8 mouse cellular contexts compared by ENCODE assay signal in genomic region chr15:12204319-12205159, GRCm38 (mm10). TPM values are rescaled to one million over a fixed set of nuclear protein-coding genes. Genes with fewer than 3 reads are reported as not detected.
DNase-seq lines count a peak whose midpoint lies in the region; ATAC-seq and TF ChIP-seq lines count a peak whose summit lies in the region.

Gene Mtmr12, plus strand, starts transcription at chr15:12205028.

- peaks cover 42% of the 10 kb centered on the region for H3K79me2 ChIP-seq in MEL (ENCODE audit: control insufficient read depth, insufficient read depth, low read length, poor library complexity)

- H3K9ac ChIP-seq in MEL (ENCODE audit: control insufficient read depth, low read depth, low read length, poor library complexity, severe bottlenecking), result peak within 1 kb of the TSS; percentile 91
- H3K9ac ChIP-seq in forebrain, postnatal 0 days, result peak within 1 kb of the TSS; percentile 92
- H3K9ac ChIP-seq in lung, embryonic 15.5 days, result peak within 1 kb of the TSS; percentile 94

- TF ChIP-seq CTCF in MEL (IDR thresholded peaks at IDR 0.05 in 2 of 3, conservative IDR thresholded peaks at IDR 0.05 in 1 of 3; ENCODE audit: control insufficient read depth in 1 of 3, insufficient read depth in 1 of 3, low read depth in 2 of 3, low read length in 3 of 3, poor library complexity in 1 of 3, severe bottlenecking in 1 of 3), result no peak
- no peak for TF ChIP-seq CTCF in cerebellum, adult 2 months (IDR thresholded peaks at IDR 0.05; ENCODE audit: borderline replicate concordance, insufficient read depth, low read depth, low read length)
- peak; percentile 35 for TF ChIP-seq CTCF in forebrain, postnatal 0 days (IDR thresholded peaks at IDR 0.05; ENCODE audit: low read depth)

- peak; percentile 42 to 60; a peak in 3 of 4 replicates for TF ChIP-seq EP300 in MEL (IDR thresholded peaks at IDR 0.05; ENCODE audit: low read depth in 1 of 2, low read length in 2 of 2)

- peak; percentile 98 for ATAC-seq in forebrain, postnatal 0 days
- ATAC-seq in lung, embryonic 15.5 days (ENCODE audit: borderline replicate concordance, extremely low read depth, low FRiP score, low TSS enrichment), result peak; percentile 99

- peak; percentile 87 to 96; a peak in 3 of 4 replicates for TF ChIP-seq POLR2A in MEL (IDR thresholded peaks at IDR 0.05; ENCODE audit: control insufficient read depth in 1 of 2, insufficient read depth in 1 of 2, low read depth in 1 of 2, low read length in 2 of 2, poor library complexity in 1 of 2)
- TF ChIP-seq POLR2A in cerebellum, adult 2 months (IDR thresholded peaks at IDR 0.05; ENCODE audit: borderline replicate concordance, insufficient read depth, low read length), result peak; percentile 60; the same call in 1 of the 2 replicates

- H3K36me3 ChIP-seq in MEL (ENCODE audit: control insufficient read depth in 1 of 2, insufficient read depth in 2 of 2, low read length in 2 of 2), result peaks cover 0 to 19% of the 10 kb centered on the region in 2 experiments; a peak in 3 of 4 replicates
- no peaks in the 10 kb centered on the region for H3K36me3 ChIP-seq in forebrain, postnatal 0 days (ENCODE audit: insufficient read depth)
- no peaks in the 10 kb centered on the region for H3K36me3 ChIP-seq in lung, embryonic 15.5 days

- H3K4me1 ChIP-seq in MEL (ENCODE audit: control insufficient read depth in 1 of 2, insufficient read depth in 2 of 2, low read length in 2 of 2), result peaks cover 10 to 20% of the 10 kb centered on the region in 2 experiments; a peak in 3 of 4 replicates
- peaks cover 18% of the 10 kb centered on the region for H3K4me1 ChIP-seq in cerebellum, adult 2 months (ENCODE audit: control insufficient read depth, insufficient read depth, low read length)
- H3K4me1 ChIP-seq in forebrain, postnatal 0 days (ENCODE audit: insufficient read depth), result peaks cover 11% of the 10 kb centered on the region; the same call in 1 of the 2 replicates
- peaks cover 33% of the 10 kb centered on the region for H3K4me1 ChIP-seq in lung, embryonic 15.5 days

- WGBS in cerebellum, adult 2 months, result under 1% methylated on average over 57 of the region's 58 CpGs
- WGBS in forebrain, postnatal 0 days, result under 1% methylated on average over 50 of the region's 58 CpGs
- WGBS in lung, embryonic 15.5 days, result under 1% methylated on average over 52 of the region's 58 CpGs

- no peaks in the 10 kb centered on the region for H3K9me3 ChIP-seq in MEL (replicated peaks; ENCODE audit: insufficient read depth, low read length)
- no peaks in the 10 kb centered on the region for H3K9me3 ChIP-seq in forebrain, postnatal 0 days (ENCODE audit: low read length)
- no peaks in the 10 kb centered on the region for H3K9me3 ChIP-seq in lung, embryonic 15.5 days

- peak within 1 kb of the TSS; percentile 90 to 100 for H3K4me3 ChIP-seq in MEL (ENCODE audit: control insufficient read depth in 1 of 2, insufficient read depth in 1 of 2, low read depth in 2 of 2, low read length in 2 of 2)
- H3K4me3 ChIP-seq in cerebellum, adult 2 months (replicated peaks; ENCODE audit: insufficient read depth, low read depth, low read length), result peak within 1 kb of the TSS; percentile 72
- H3K4me3 ChIP-seq in forebrain, postnatal 0 days (ENCODE audit: low read depth, low read length), result peak within 1 kb of the TSS; percentile 92
- H3K4me3 ChIP-seq in lung, embryonic 15.5 days, result peak within 1 kb of the TSS; percentile 90

- peak within 1 kb of the TSS; percentile 97 for H3K27ac ChIP-seq in MEL (ENCODE audit: control insufficient read depth, low read depth, low read length)
- peak within 1 kb of the TSS; percentile 60 for H3K27ac ChIP-seq in cerebellum, adult 2 months (ENCODE audit: insufficient read depth, low read length)
- H3K27ac ChIP-seq in forebrain, postnatal 0 days (ENCODE audit: low read depth, low read length), result peak within 1 kb of the TSS; percentile 93
- H3K27ac ChIP-seq in lung, embryonic 15.5 days, result peak within 1 kb of the TSS; percentile 92

- no peak for TF ChIP-seq RAD21 in MEL (IDR thresholded peaks at IDR 0.05; ENCODE audit: low read depth, low read length)

- DNase-seq in MEL (ENCODE audit: low read depth, low spot score), result peak; percentile 100
- peak; percentile 100 for DNase-seq in cerebellum, adult 2 months
- peak; percentile 99 for DNase-seq in forebrain, postnatal 0 days
- DNase-seq in heart, postnatal 4 days, result peak; percentile 100
- DNase-seq in layer of hippocampus, adult 8-10 months (ENCODE audit: low spot score in 2 of 2), result peak; percentile 99
- DNase-seq in ovary, adult 18-20 months (ENCODE audit: low spot score), result peak; percentile 99
- DNase-seq in thymus, postnatal 0 days (ENCODE audit: low spot score), result peak; percentile 99

- no peaks in the 10 kb centered on the region for H3K27me3 ChIP-seq in MEL (ENCODE audit: control insufficient read depth in 1 of 2, insufficient read depth in 2 of 2, low read length in 2 of 2)
- no peaks in the 10 kb centered on the region for H3K27me3 ChIP-seq in cerebellum, adult 2 months (ENCODE audit: control insufficient read depth, insufficient read depth, low read length)
- H3K27me3 ChIP-seq in forebrain, postnatal 0 days (ENCODE audit: insufficient read depth, low read length), result no peaks in the 10 kb centered on the region
- H3K27me3 ChIP-seq in lung, embryonic 15.5 days, result no peaks in the 10 kb centered on the region

- peak within 1 kb of the TSS; percentile 67 for H3K4me2 ChIP-seq in forebrain, postnatal 0 days (ENCODE audit: low read depth)
- peak within 1 kb of the TSS; percentile 61 for H3K4me2 ChIP-seq in lung, embryonic 15.5 days

TF ChIP-seq in MEL, 35 proteins besides CTCF, POLR2A, EP300 and RAD21 (continues in another document):
- TF ChIP-seq MAX (IDR thresholded peaks at IDR 0.05; ENCODE audit: low read length) (peak; percentile 75), ZMIZ1 (IDR thresholded peaks at IDR 0.05; ENCODE audit: low read depth, low read length) (peak; percentile 87), ETS1 (IDR thresholded peaks at IDR 0.05; ENCODE audit: low read depth, low read length) (peak; percentile 77), KAT2A (conservative IDR thresholded peaks at IDR 0.05; ENCODE audit: low read depth, low read length) (0 out of 2 replicates have a peak, but pooled peaks have one; percentile 28), USF2 (IDR thresholded peaks at IDR 0.05; ENCODE audit: borderline replicate concordance in 1 of 2, insufficient read depth in 1 of 2, low read depth in 1 of 2, low read length in 2 of 2) (no peak), NELFE (IDR thresholded peaks at IDR 0.05; ENCODE audit: low read depth, low read length) (peak; percentile 86), TCF12 (IDR thresholded peaks at IDR 0.05; ENCODE audit: low read depth, low read length) (peak; percentile 1; the same call in 1 of the 2 replicates), MYB (IDR thresholded peaks at IDR 0.05; ENCODE audit: low read depth, low read length) (no peak), USF1 (IDR thresholded peaks at IDR 0.05; ENCODE audit: low read depth, low read length) (peak; percentile 79), MYC (IDR thresholded peaks at IDR 0.05; ENCODE audit: low read depth, low read length) (0 out of 2 replicates have a peak, but pooled peaks have one; percentile 24), GABPA (IDR thresholded peaks at IDR 0.05; ENCODE audit: low read depth, low read length) (peak; percentile 65; the same call in 1 of the 2 replicates), ZNF384 (IDR thresholded peaks at IDR 0.05; ENCODE audit: low read depth, low read length) (peak; percentile 2; the same call in 1 of the 2 replicates), NRF1 (IDR thresholded peaks at IDR 0.05; ENCODE audit: insufficient read depth, low read depth, low read length, poor library complexity, severe bottlenecking) (peak; percentile 25; the same call in 1 of the 2 replicates), ELF1 (IDR thresholded peaks at IDR 0.05; ENCODE audit: low read depth, low read length) (0 out of 2 replicates have a peak, but pooled peaks have one; percentile 26), GATA1 (IDR thresholded peaks at IDR 0.05; ENCODE audit: low read depth, low read length) (peak; percentile 73; the same call in 1 of the 2 replicates), RCOR1 (IDR thresholded peaks at IDR 0.05; ENCODE audit: low read depth, low read length) (peak; percentile 31; the same call in 1 of the 2 replicates), MAZ (IDR thresholded peaks at IDR 0.05; ENCODE audit: low read depth, low read length) (peak; percentile 70; the same call in 1 of the 2 replicates), POLR2AphosphoS2 (IDR thresholded peaks at IDR 0.05; ENCODE audit: low read length) (peak; percentile 84), CHD1 (IDR thresholded peaks at IDR 0.05; ENCODE audit: low read depth, low read length) (no peak), HCFC1 (IDR thresholded peaks at IDR 0.05; ENCODE audit: low read depth, low read length) (peak; percentile 61), CHD2 (IDR thresholded peaks at IDR 0.05; ENCODE audit: low read length) (no peak), JUND (IDR thresholded peaks at IDR 0.05; ENCODE audit: low read depth, low read length) (0 out of 2 replicates have a peak, but pooled peaks have one; percentile 21), MEF2A (IDR thresholded peaks at IDR 0.05; ENCODE audit: extremely low read depth, insufficient replicate concordance, low read depth, low read length, poor library complexity, severe bottlenecking) (no peak), POLR2AphosphoS5 (IDR thresholded peaks at IDR 0.05; ENCODE audit: borderline replicate concordance, low read depth, low read length) (peak; percentile 87; the same call in 1 of the 2 replicates), SMC3 (IDR thresholded peaks at IDR 0.05; ENCODE audit: low read depth, low read length) (no peak), SIN3A (IDR thresholded peaks at IDR 0.05; ENCODE audit: low read length) (peak; percentile 83), ZKSCAN1 (IDR thresholded peaks at IDR 0.05; ENCODE audit: low read depth, low read length) (no peak), BHLHE40 (IDR thresholded peaks at IDR 0.05; ENCODE audit: borderline replicate concordance, low read depth, low read length) (peak; percentile 64), TBP (IDR thresholded peaks at IDR 0.05; ENCODE audit: low read depth, low read length) (peak; percentile 94)

RNA-seq across cellular contexts. Expression of gene Mtmr12, which starts in this region (rescaled TPM):
- 14.3 and 18.0 TPM in 2 replicates for total RNA-seq in MEL (2012; rRNA removed)
- polyA plus RNA-seq in MEL (2012; ENCODE audit: insufficient read depth in 1 of 2, insufficient read length in 2 of 2, low read depth in 1 of 2, low replicate concordance in 2 of 2, missing spikeins in 1 of 2), result 10 to 100 TPM in 1 of 2 experiments, not detected in 1; 38.2 TPM
- polyA plus RNA-seq in cerebellum, adult 2 months (2012; rRNA removed), result 18.7 and 19.0 TPM in 2 replicates
- 10.0 and 13.1 TPM in 2 replicates for total RNA-seq in forebrain, postnatal 0 days (2014; rRNA removed)
- 4.3 and 5.5 TPM in 2 replicates for polyA plus RNA-seq in forebrain, postnatal 0 days (2015; fragmentation: Nextera tagmentation; extraction: Ambion mirVana)
- 10 to 100 TPM; 19.6 to 22.4 TPM for total RNA-seq in heart, postnatal 4 days (2021)
- 10 to 100 TPM; 56.7 to 62.5 (median 59.0) TPM for total RNA-seq in layer of hippocampus, adult 8-10 months (2022)
- polyA plus RNA-seq in lung, embryonic 15.5 days (2015; fragmentation: Nextera tagmentation; extraction: Ambion mirVana), result 18.2 and 19.1 TPM in 2 replicates
- 15.9 and 19.0 TPM in 2 replicates for polyA plus RNA-seq in thymus, postnatal 0 days (2015; fragmentation: Nextera tagmentation; extraction: Ambion mirVana)

Comparison
In these comparisons a context has a peak if more than half of its experiments do, and no peak if none do; other contexts are left out.
1. Peak in every context shown above with its lines: DNase-seq, ATAC-seq, H3K4me3 ChIP-seq and H3K27ac ChIP-seq.